Mouse (Mus musculus) layer of hippocampus, adult 8-10 months (tissue): ENCODE measurements at regions not wholly inside any gene's neighbourhood (a gene's known extent, or its start where the extent isn't known, plus 50 kb on each side); places are given as distances from the start of the nearest gene placed in this dataset.

Experiments used
- DNase-seq, 2 experiments: peaks; one replicate each; pipeline ENCODE4 v3.0.0; 2022; ENCODE audit warnings: low spot score in 2 of 2

- peak in 1 of 2 experiments; percentile 46 for DNase-seq
Measured at GRCm38 (mm10) chr19:48090393-48090792, 115.4 kb upstream of the Sorcs3 start.

GRCm38 (mm10) chr19:48097363-48097762 is 108.5 kb upstream of the Sorcs3 start:
- DNase-seq = peak; percentile 61 to 70

GRCm38 (mm10) chr19:48097942-48098596 is 107.8 kb upstream of the Sorcs3 start:
- DNase-seq = peak; percentile 21 to 57

- DNase-seq = no peak
Measured at GRCm38 (mm10) chr19:48100991-48101390, 104.8 kb upstream of the Sorcs3 start.

GRCm38 (mm10) chr19:48115155-48115554 is 90.7 kb upstream of the Sorcs3 start:
- no peak for DNase-seq

GRCm38 (mm10) chr19:48115728-48116127 is 90.1 kb upstream of the Sorcs3 start:
- DNase-seq = no peak

- DNase-seq = no peak
Measured at GRCm38 (mm10) chr19:48116689-48117088, 89.1 kb upstream of the Sorcs3 start.

- no peak for DNase-seq
Measured at GRCm38 (mm10) chr19:48117646-48118045, 88.2 kb upstream of the Sorcs3 start.

- no peak for DNase-seq
Measured at GRCm38 (mm10) chr19:48122281-48122680, 83.5 kb upstream of the Sorcs3 start.

- no peak for DNase-seq
Measured at GRCm38 (mm10) chr19:48123777-48124176, 82.0 kb upstream of the Sorcs3 start.

GRCm38 (mm10) chr19:48125731-48126130 is 80.1 kb upstream of the Sorcs3 start:
- DNase-seq = no peak

- peak; percentile 54 to 75 for DNase-seq
Measured at GRCm38 (mm10) chr19:48128089-48128488, 77.7 kb upstream of the Sorcs3 start.

GRCm38 (mm10) chr19:48136231-48136630 is 69.6 kb upstream of the Sorcs3 start:
- no peak for DNase-seq

- DNase-seq = peak; percentile 46 to 67
Measured at GRCm38 (mm10) chr19:48144129-48144528, 61.7 kb upstream of the Sorcs3 start.
